Mouse (Mus musculus) hindbrain, embryonic 13.5 days (tissue): ENCODE measurements around the gene Nfkb1. TPM values are rescaled to one million over a fixed set of nuclear protein-coding genes. Genes with fewer than 3 reads are reported as not detected.

Experiments
- ATAC-seq: fragments of 200-750 bp; cut with Nextera tagmentation; 2 replicates; pipeline ENCODE4 v1.8.0; 2017; ENCODE audit warnings: moderate TSS enrichment; ENCODE audit not compliant: low FRiP score
- H3K27ac ChIP-seq: fragments of 300-500 bp; sonication (generic); 2 replicates; pipeline ENCODE4 v1.5.1; 2015; ENCODE audit warnings: inconsistent platforms, mild to moderate bottlenecking, moderate library complexity
- H3K27me3 ChIP-seq: fragments of 300-500 bp; sonication (generic); 2 replicates; pipeline ENCODE4 v1.6.1; 2015; ENCODE audit warnings: mild to moderate bottlenecking, inconsistent platforms
- H3K36me3 ChIP-seq: fragments of 300-500 bp; sonication (generic); 2 replicates; pipeline ENCODE4 v1.6.1; 2015; ENCODE audit warnings: mild to moderate bottlenecking, inconsistent platforms
- H3K4me1 ChIP-seq: fragments of 300-500 bp; sonication (generic); replicated peaks from 2 replicates; pipeline ENCODE4 v1.6.1; 2015; ENCODE audit warnings: inconsistent platforms
- H3K4me2 ChIP-seq: fragments of 300-500 bp; sonication (generic); 2 replicates; pipeline ENCODE4 v1.6.1; 2015; ENCODE audit warnings: inconsistent platforms, mild to moderate bottlenecking, moderate library complexity
- H3K4me3 ChIP-seq: fragments of 300-500 bp; sonication (generic); 2 replicates; pipeline ENCODE4 v1.5.1; 2015; ENCODE audit warnings: mild to moderate bottlenecking, inconsistent platforms
- H3K9ac ChIP-seq: fragments of 300-500 bp; sonication (generic); 2 replicates; pipeline ENCODE4 v1.6.1; 2015; ENCODE audit warnings: mild to moderate bottlenecking, inconsistent platforms
- H3K9me3 ChIP-seq: fragments of 300-500 bp; sonication (generic); 2 replicates; pipeline ENCODE4 v1.6.1; 2016; ENCODE audit warnings: inconsistent platforms
- WGBS: fragments of 180-500 bp; shearing (Covaris S2); methylation state at CpG from one replicate; pipeline ENCODE4 v1.1.7; 2015; 5-methylcytosine and 5-hydroxymethylcytosine counted together
- polyA plus RNA-seq: library from polyadenylated mRNA; unstranded; fragments of >200 nt; fragmentation: Nextera tagmentation; extraction: Ambion mirVana; gene quantifications from 2 replicates; pipeline ENCODE4 v1.2.1, GENCODE M21; 2015

Nfkb1 gene
- polyA plus RNA-seq = 8.0 and 8.2 TPM in 2 replicates

GRCm38 (mm10) chr3:135691191-135692131, at the start of gene Nfkb1:
TSS of gene Nfkb1 (minus strand) at chr3:135691547.
- peak within 1 kb of the TSS; percentile 77 for H3K4me2 ChIP-seq
- WGBS = under 1% methylated on average over 76 of the region's 102 CpGs
- H3K4me1 ChIP-seq = peaks cover 39% of the 10 kb centered on the region
- H3K27ac ChIP-seq = peak within 1 kb of the TSS; percentile 95
- H3K9ac ChIP-seq = peak within 1 kb of the TSS; percentile 96
- H3K27me3 ChIP-seq = no peaks in the 10 kb centered on the region
- peak; percentile 89 for ATAC-seq
- H3K4me3 ChIP-seq = peak within 1 kb of the TSS; percentile 82
- H3K9me3 ChIP-seq = no peaks in the 10 kb centered on the region
- no peaks in the 10 kb centered on the region for H3K36me3 ChIP-seq

- Histone ChIP-seq H3K27ac (no peak overlapping the region), H3K9ac (no peak overlapping the region), H3K36me3 (no peaks in the 10 kb centered on the region), H3K4me2 (no peak overlapping the region), H3K27me3 (no peaks in the 10 kb centered on the region), H3K4me1 (no peaks in the 10 kb centered on the region), H3K4me3 (no peak overlapping the region), H3K9me3 (no peaks in the 10 kb centered on the region)
- no peak for ATAC-seq
- 89% methylated on average over 8 of the region's 8 CpGs for WGBS
Measured at GRCm38 (mm10) chr3:135740711-135741110, 49.4 kb upstream of the Nfkb1 start.

- no peaks in the 10 kb centered on the region for H3K36me3 ChIP-seq
- no peaks in the 10 kb centered on the region; the same call in 1 of the 2 replicates for H3K4me1 ChIP-seq
- 70% methylated on average over 1 of the region's 1 CpGs for WGBS
- H3K4me2 ChIP-seq = no peak overlapping the region
- no peak for ATAC-seq
- no peak overlapping the region for H3K27ac ChIP-seq
- no peak overlapping the region for H3K4me3 ChIP-seq
- no peaks in the 10 kb centered on the region for H3K9me3 ChIP-seq
- no peak overlapping the region for H3K9ac ChIP-seq
- H3K27me3 ChIP-seq = no peaks in the 10 kb centered on the region
Measured at GRCm38 (mm10) chr3:135734736-135735135, 43.4 kb upstream of the Nfkb1 start.

- Histone ChIP-seq H3K4me2 (no peak overlapping the region), H3K36me3 (no peaks in the 10 kb centered on the region), H3K9ac (no peak overlapping the region), H3K4me3 (no peak overlapping the region), H3K9me3 (no peaks in the 10 kb centered on the region), H3K27me3 (no peaks in the 10 kb centered on the region), H3K27ac (no peak overlapping the region), H3K4me1 (no peaks in the 10 kb centered on the region; the same call in 1 of the 2 replicates)
- WGBS = 95% methylated on average over 10 of the region's 10 CpGs
- ATAC-seq = no peak
Measured at GRCm38 (mm10) chr3:135732747-135733445, 41.5 kb upstream of the Nfkb1 start.

GRCm38 (mm10) chr3:135731292-135732047, 40.1 kb upstream of the Nfkb1 start:
- WGBS = 41% methylated on average over 17 of the region's 17 CpGs
- ATAC-seq = peak; percentile 85
- no peak overlapping the region for H3K4me2 ChIP-seq
- no peaks in the 10 kb centered on the region for H3K9me3 ChIP-seq
- no peaks in the 10 kb centered on the region for H3K27me3 ChIP-seq
- no peak overlapping the region for H3K9ac ChIP-seq
- no peaks in the 10 kb centered on the region; the same call in 1 of the 2 replicates for H3K4me1 ChIP-seq
- no peak overlapping the region for H3K4me3 ChIP-seq
- H3K36me3 ChIP-seq = no peaks in the 10 kb centered on the region
- no peak overlapping the region for H3K27ac ChIP-seq

GRCm38 (mm10) chr3:135730790-135731189, 39.4 kb upstream of the Nfkb1 start:
- Histone ChIP-seq H3K27ac (no peak overlapping the region), H3K4me2 (peak overlapping the region; percentile 34), H3K9ac (no peak overlapping the region), H3K4me1 (peaks cover 4% of the 10 kb centered on the region; the same call in 1 of the 2 replicates), H3K9me3 (no peaks in the 10 kb centered on the region), H3K4me3 (no peak overlapping the region), H3K27me3 (no peaks in the 10 kb centered on the region), H3K36me3 (no peaks in the 10 kb centered on the region)
- WGBS = 52% methylated on average over 9 of the region's 9 CpGs
- ATAC-seq = peak; percentile 81

GRCm38 (mm10) chr3:135729575-135729974, 38.2 kb upstream of the Nfkb1 start:
- Histone ChIP-seq H3K4me3 (no peak overlapping the region), H3K9ac (no peak overlapping the region), H3K9me3 (no peaks in the 10 kb centered on the region), H3K4me2 (no peak overlapping the region), H3K27ac (no peak overlapping the region), H3K4me1 (peaks cover 4% of the 10 kb centered on the region; the same call in 1 of the 2 replicates), H3K36me3 (no peaks in the 10 kb centered on the region), H3K27me3 (no peaks in the 10 kb centered on the region)
- 69% methylated on average over 5 of the region's 5 CpGs for WGBS
- no peak for ATAC-seq

GRCm38 (mm10) chr3:135728900-135729299, 37.6 kb upstream of the Nfkb1 start:
- Histone ChIP-seq H3K27me3 (no peaks in the 10 kb centered on the region), H3K36me3 (no peaks in the 10 kb centered on the region), H3K9ac (no peak overlapping the region), H3K4me1 (peaks cover 4% of the 10 kb centered on the region; the same call in 1 of the 2 replicates), H3K27ac (no peak overlapping the region), H3K4me3 (no peak overlapping the region), H3K4me2 (no peak overlapping the region), H3K9me3 (no peaks in the 10 kb centered on the region)
- WGBS = 68% methylated on average over 6 of the region's 6 CpGs
- no peak for ATAC-seq

GRCm38 (mm10) chr3:135727339-135727738, 36.0 kb upstream of the Nfkb1 start:
- Histone ChIP-seq H3K4me1 (peaks cover 4% of the 10 kb centered on the region; the same call in 1 of the 2 replicates), H3K27me3 (no peaks in the 10 kb centered on the region), H3K27ac (no peak overlapping the region), H3K9me3 (no peaks in the 10 kb centered on the region), H3K36me3 (no peaks in the 10 kb centered on the region), H3K4me3 (no peak overlapping the region), H3K9ac (no peak overlapping the region), H3K4me2 (no peak overlapping the region)
- WGBS = 90% methylated on average over 10 of the region's 10 CpGs
- ATAC-seq = no peak

- no peaks in the 10 kb centered on the region for H3K9me3 ChIP-seq
- peaks cover 4% of the 10 kb centered on the region; the same call in 1 of the 2 replicates for H3K4me1 ChIP-seq
- H3K4me2 ChIP-seq = no peak overlapping the region
- no peak overlapping the region for H3K4me3 ChIP-seq
- H3K27ac ChIP-seq = no peak overlapping the region
- no peak overlapping the region for H3K9ac ChIP-seq
- no peaks in the 10 kb centered on the region for H3K27me3 ChIP-seq
- 90% methylated on average over 7 of the region's 7 CpGs for WGBS
- ATAC-seq = no peak
- no peaks in the 10 kb centered on the region for H3K36me3 ChIP-seq
Measured at GRCm38 (mm10) chr3:135726521-135727275, 35.4 kb upstream of the Nfkb1 start.

GRCm38 (mm10) chr3:135726023-135726422, 34.7 kb upstream of the Nfkb1 start:
- no peak overlapping the region for H3K9ac ChIP-seq
- no peaks in the 10 kb centered on the region for H3K9me3 ChIP-seq
- no peak overlapping the region for H3K27ac ChIP-seq
- ATAC-seq = peak; percentile 68
- 66% methylated on average over 15 of the region's 15 CpGs for whole genome bisulfite sequencing
- peaks cover 4% of the 10 kb centered on the region; the same call in 1 of the 2 replicates for H3K4me1 ChIP-seq
- H3K4me2 ChIP-seq = no peak overlapping the region
- no peaks in the 10 kb centered on the region for H3K27me3 ChIP-seq
- H3K36me3 ChIP-seq = no peaks in the 10 kb centered on the region
- no peak overlapping the region for H3K4me3 ChIP-seq
